Mouse (Mus musculus): ENCODE measurements around the gene Adam6a.

Gene Adam6a

GRCm38 (mm10) chr12:113543608-113544007, at the start of gene Adam6a:
TSS of gene Adam6a (plus strand) at chr12:113543908.
- in situ Hi-C loops (cut with MboI, MseI), result loop anchor here (5.0 kb wide), 1 partner anchor 56 kb away; the partner anchor contains the start of gene Adam6b

- in situ Hi-C loops (cut with MboI, MseI), result no loop called here
These were observed 17.8 kb upstream of the Adam6a start for GRCm38 (mm10) chr12:113525901-113526300.

- in situ Hi-C loops (cut with MboI, MseI), result no loop called here
These were observed 34.5 kb downstream of the Adam6a start for GRCm38 (mm10) chr12:113578241-113578640.

- in situ Hi-C loops (cut with MboI, MseI), result no loop called here
These were observed 44.3 kb downstream of the Adam6a start for GRCm38 (mm10) chr12:113588001-113588400.
